ENCODE assay signal across 20 mouse cellular contexts in genomic region chr11:100579116-100579799, GRCm38 (mm10). TPM values are rescaled to one million over a fixed set of nuclear protein-coding genes. Genes with fewer than 3 reads are reported as not detected.
A peak's percentile ranks its signal among the peaks of the same experiment; 100 is the strongest.
DNase-seq lines count a peak whose midpoint lies in the region; ATAC-seq and TF ChIP-seq lines count a peak whose summit lies in the region.
"Had no signal": no experiment of that assay in that cellular context is flagged by ENCODE, and none has a peak within 500 bp of the region (broad histone marks: within the 10 kb centered on the region; RNA-seq: fewer than 3 reads in every experiment).

No protein-coding gene starts in this region.

- WGBS in limb, embryonic 15.5 days: 92% methylated on average over 9 of the region's 9 CpGs
- WGBS in limb, embryonic 10.5 days: 95% methylated on average over 9 of the region's 9 CpGs
- 84% methylated on average over 9 of the region's 9 CpGs for WGBS in thymus, adult 2 months
- 85% methylated on average over 9 of the region's 9 CpGs for WGBS in stomach, postnatal 0 days

- DNase-seq in heart, adult 11 months: peak; percentile 86
- no peak for DNase-seq in heart, adult 18-20 months
- DNase-seq in limb, embryonic 10.5 days (ENCODE audit: low spot score): no peak
- DNase-seq in thymus, adult 2 months: no peak
- DNase-seq in thymus, postnatal 36 days: no peak
- peak; percentile 50 for DNase-seq in stomach, postnatal 0 days (ENCODE audit: low spot score)
- DNase-seq in kidney, adult 18-20 months: no peak
- DNase-seq: adrenal gland, adult 8-10 months; cerebellum, adult 11-12 months; cerebellum, adult 9-10 months; cerebellum, postnatal 25 days; forebrain, postnatal 0 days; gastrocnemius, postnatal 10 days had no signal

- ATAC-seq in limb, embryonic 15.5 days (ENCODE audit: insufficient number of reproducible peaks, low FRiP score, low TSS enrichment, low read depth): no peak
- ATAC-seq in stomach, postnatal 0 days (ENCODE audit: low FRiP score, low TSS enrichment): no peak
- ATAC-seq: forebrain, embryonic 13.5 days; forebrain, postnatal 0 days; inflammation-experienced regulatory T-cells, adult 6 months had no signal

- H3K36me3 ChIP-seq in limb, embryonic 15.5 days: peaks cover 64% of the 10 kb centered on the region
- peaks cover 76% of the 10 kb centered on the region for H3K36me3 ChIP-seq in limb, embryonic 10.5 days
- H3K36me3 ChIP-seq in thymus, adult 2 months (ENCODE audit: control insufficient read depth, insufficient read depth, low read length): peaks cover 39% of the 10 kb centered on the region
- peaks cover 17% of the 10 kb centered on the region for H3K36me3 ChIP-seq in stomach, postnatal 0 days (ENCODE audit: control insufficient read depth, insufficient read depth, low read length)

- H3K9ac ChIP-seq in limb, embryonic 15.5 days: no peak overlapping the region
- no peak overlapping the region for H3K9ac ChIP-seq in stomach, postnatal 0 days (ENCODE audit: low read length)
- H3K9ac ChIP-seq: forebrain, embryonic 13.5 days; forebrain, postnatal 0 days; heart, embryonic 12.5 days; hindbrain, embryonic 14.5 days had no signal

- no peak overlapping the region for H3K4me3 ChIP-seq in limb, embryonic 15.5 days
- H3K4me3 ChIP-seq in limb, embryonic 10.5 days: no peak overlapping the region
- H3K4me3 ChIP-seq in thymus, adult 2 months (ENCODE audit: control insufficient read depth, insufficient read depth, low read length): no peak overlapping the region
- no peak overlapping the region for H3K4me3 ChIP-seq in stomach, postnatal 0 days (ENCODE audit: low read depth, low read length)
- H3K4me3 ChIP-seq: embryonic facial prominence, embryonic 10.5 days; forebrain, embryonic 13.5 days; heart, embryonic 12.5 days; hindbrain, embryonic 10.5 days had no signal

- no peak for TF ChIP-seq CTCF in thymus, adult 2 months (IDR thresholded peaks at IDR 0.05; ENCODE audit: borderline replicate concordance, control insufficient read depth, extremely low read depth, insufficient read depth, low read length, poor library complexity)
- no peak for TF ChIP-seq CTCF in stomach, postnatal 0 days (IDR thresholded peaks at IDR 0.05; ENCODE audit: low read depth)

- H3K27me3 ChIP-seq in limb, embryonic 15.5 days: no peaks in the 10 kb centered on the region
- H3K27me3 ChIP-seq in limb, embryonic 10.5 days (ENCODE audit: low read depth, poor library complexity, severe bottlenecking): peaks cover 11% of the 10 kb centered on the region
- no peaks in the 10 kb centered on the region for H3K27me3 ChIP-seq in thymus, adult 2 months (ENCODE audit: control insufficient read depth, insufficient read depth, low read length)
- no peaks in the 10 kb centered on the region for H3K27me3 ChIP-seq in stomach, postnatal 0 days (ENCODE audit: control insufficient read depth, insufficient read depth, low read length)
- H3K27me3 ChIP-seq: forebrain, embryonic 13.5 days; heart, embryonic 12.5 days had no signal

- no peak for TF ChIP-seq POLR2A in thymus, adult 2 months (IDR thresholded peaks at IDR 0.05; ENCODE audit: control insufficient read depth, extremely low read depth, insufficient read depth, low read length, poor library complexity)

- H3K4me2 ChIP-seq in limb, embryonic 15.5 days: no peak overlapping the region
- no peak overlapping the region for H3K4me2 ChIP-seq in stomach, postnatal 0 days (replicated peaks; ENCODE audit: low read depth)
- H3K4me2 ChIP-seq: forebrain, embryonic 13.5 days; heart, embryonic 12.5 days; hindbrain, embryonic 14.5 days had no signal

- TF ChIP-seq EP300 in stomach, postnatal 0 days (optimal IDR thresholded peaks at IDR 0.05): no peak

- no peaks in the 10 kb centered on the region for H3K9me3 ChIP-seq in limb, embryonic 15.5 days
- no peaks in the 10 kb centered on the region for H3K9me3 ChIP-seq in limb, embryonic 10.5 days (replicated peaks)
- H3K9me3 ChIP-seq in stomach, postnatal 0 days (ENCODE audit: control insufficient read depth, low read length): no peaks in the 10 kb centered on the region
- H3K9me3 ChIP-seq: embryonic facial prominence, embryonic 10.5 days; forebrain, embryonic 13.5 days; heart, embryonic 12.5 days; hindbrain, embryonic 10.5 days had no signal

- peak overlapping the region; percentile 50 for H3K27ac ChIP-seq in limb, embryonic 15.5 days
- H3K27ac ChIP-seq in limb, embryonic 10.5 days: no peak overlapping the region
- H3K27ac ChIP-seq in thymus, adult 2 months (ENCODE audit: control insufficient read depth, insufficient read depth, low read length): peak overlapping the region; percentile 58
- H3K27ac ChIP-seq in stomach, postnatal 0 days (replicated peaks): no peak overlapping the region
- H3K27ac ChIP-seq: embryonic facial prominence, embryonic 10.5 days; forebrain, embryonic 13.5 days; hindbrain, embryonic 10.5 days; hindbrain, embryonic 14.5 days had no signal

- H3K4me1 ChIP-seq in limb, embryonic 15.5 days: peaks cover 19% of the 10 kb centered on the region
- peaks cover 19% of the 10 kb centered on the region for H3K4me1 ChIP-seq in limb, embryonic 10.5 days
- peaks cover 85% of the 10 kb centered on the region for H3K4me1 ChIP-seq in thymus, adult 2 months (replicated peaks; ENCODE audit: control insufficient read depth, insufficient read depth, low read length)
- H3K4me1 ChIP-seq in stomach, postnatal 0 days (replicated peaks; ENCODE audit: control insufficient read depth, insufficient read depth): no peaks in the 10 kb centered on the region

RNA-seq across cellular contexts. Expression of gene Cnp, which starts 4.6 kb away (rescaled TPM):
- total RNA-seq in heart, adult 18-20 months (2021): 1 to 10 TPM; 6.1 to 7.7 TPM
- polyA plus RNA-seq in limb, embryonic 15.5 days (2015; fragmentation: Nextera tagmentation; extraction: Ambion mirVana): 25.1 and 30.5 TPM in 2 replicates
- 13.1 and 23.0 TPM in 2 replicates for polyA plus RNA-seq in limb, embryonic 10.5 days (2016; fragmentation: Nextera tagmentation; extraction: Ambion mirVana)
- 138 and 153 TPM in 2 replicates for polyA plus RNA-seq in thymus, adult 2 months (2012; rRNA removed)
- polyA plus RNA-seq in stomach, postnatal 0 days (2015; fragmentation: Nextera tagmentation; extraction: Ambion mirVana): 23.5 and 25.7 TPM in 2 replicates

RNA-seq across cellular contexts. Expression of gene Ttc25, which starts 33.9 kb away (rescaled TPM):
- under 1 TPM; 0.17 to 0.46 TPM for total RNA-seq in heart, adult 18-20 months (2021)
- 0.19 and 0.56 TPM in 2 replicates for polyA plus RNA-seq in limb, embryonic 15.5 days (2015; fragmentation: Nextera tagmentation; extraction: Ambion mirVana)
- 1.1 and 1.2 TPM in 2 replicates for polyA plus RNA-seq in limb, embryonic 10.5 days (2016; fragmentation: Nextera tagmentation; extraction: Ambion mirVana)
- polyA plus RNA-seq in thymus, adult 2 months (2012; rRNA removed): 0.58 and 1.1 TPM in 2 replicates
- polyA plus RNA-seq in stomach, postnatal 0 days (2015; fragmentation: Nextera tagmentation; extraction: Ambion mirVana): 0.17 and 0.33 TPM in 2 replicates

RNA-seq across cellular contexts. Expression of gene Nkiras2, which starts 39.8 kb away (rescaled TPM):
- 10 to 100 TPM; 48.6 to 50.6 TPM for total RNA-seq in heart, adult 18-20 months (2021)
- polyA plus RNA-seq in limb, embryonic 15.5 days (2015; fragmentation: Nextera tagmentation; extraction: Ambion mirVana): 73.7 and 77.9 TPM in 2 replicates
- polyA plus RNA-seq in limb, embryonic 10.5 days (2016; fragmentation: Nextera tagmentation; extraction: Ambion mirVana): 86.2 and 95.5 TPM in 2 replicates
- 64.6 and 68.4 TPM in 2 replicates for polyA plus RNA-seq in thymus, adult 2 months (2012; rRNA removed)
- 59.0 and 63.1 TPM in 2 replicates for polyA plus RNA-seq in stomach, postnatal 0 days (2015; fragmentation: Nextera tagmentation; extraction: Ambion mirVana)

RNA-seq across cellular contexts. Expression of gene Dnajc7, which starts 40.7 kb away (rescaled TPM):
- 100 to 1,000 TPM; 126 to 128 TPM for total RNA-seq in heart, adult 18-20 months (2021)
- polyA plus RNA-seq in limb, embryonic 15.5 days (2015; fragmentation: Nextera tagmentation; extraction: Ambion mirVana): 218 and 227 TPM in 2 replicates
- polyA plus RNA-seq in limb, embryonic 10.5 days (2016; fragmentation: Nextera tagmentation; extraction: Ambion mirVana): 256 and 281 TPM in 2 replicates
- 99.8 and 110 TPM in 2 replicates for polyA plus RNA-seq in thymus, adult 2 months (2012; rRNA removed)
- polyA plus RNA-seq in stomach, postnatal 0 days (2015; fragmentation: Nextera tagmentation; extraction: Ambion mirVana): 91.9 and 96.1 TPM in 2 replicates

RNA-seq across cellular contexts. Expression of gene Acly, which starts 51.5 kb away (rescaled TPM):
- total RNA-seq in heart, adult 18-20 months (2021): 10 to 100 TPM; 35.6 to 80.9 TPM
- 181 and 189 TPM in 2 replicates for polyA plus RNA-seq in limb, embryonic 15.5 days (2015; fragmentation: Nextera tagmentation; extraction: Ambion mirVana)
- polyA plus RNA-seq in limb, embryonic 10.5 days (2016; fragmentation: Nextera tagmentation; extraction: Ambion mirVana): 260 and 263 TPM in 2 replicates
- polyA plus RNA-seq in thymus, adult 2 months (2012; rRNA removed): 150 and 214 TPM in 2 replicates
- 70.3 and 70.6 TPM in 2 replicates for polyA plus RNA-seq in stomach, postnatal 0 days (2015; fragmentation: Nextera tagmentation; extraction: Ambion mirVana)

Comparison
In these comparisons a context has a peak if more than half of its experiments do, and no peak if none do; other contexts are left out.
1. DNase-seq: peak in heart, adult 11 months (single experiment) and stomach, postnatal 0 days (single experiment); none in heart, adult 18-20 months (0 of 2), limb, embryonic 10.5 days (single experiment), thymus, adult 2 months (single experiment), thymus, postnatal 36 days (0 of 2) and kidney, adult 18-20 months (single experiment).
2. H3K27ac ChIP-seq: peak in limb, embryonic 15.5 days (single experiment) and thymus, adult 2 months (single experiment); none in limb, embryonic 10.5 days (single experiment) and stomach, postnatal 0 days (single experiment).